Mouse (Mus musculus) kidney, postnatal 0 days (tissue): ENCODE data around the gene Sorcs2. TPM values are rescaled to one million over a fixed set of nuclear protein-coding genes. Genes with fewer than 3 reads are reported as not detected.

Experiments used
- ATAC-seq: fragments of 200-750 bp; cut with Nextera tagmentation; replicated peaks from 2 replicates; pipeline ENCODE4 v1.8.0; 2017; ENCODE audit warnings: low read depth, moderate number of reproducible peaks, moderate TSS enrichment, moderate library complexity; ENCODE audit not compliant: low FRiP score
- DNase-seq: peaks from one replicate; pipeline ENCODE4 v3.0.0-alpha.2; 2016; ENCODE audit warnings: low spot score
- H3K27ac ChIP-seq: fragments of 300-500 bp; sonication (generic); 2 replicates; pipeline ENCODE4 v1.5.1; 2014; ENCODE audit warnings: mild to moderate bottlenecking
- H3K27me3 ChIP-seq: fragments of 300-500 bp; sonication (generic); 2 replicates; pipeline ENCODE4 v1.6.1; 2014; ENCODE audit warnings: low read length, mixed read lengths; ENCODE audit not compliant: insufficient read depth
- H3K36me3 ChIP-seq: fragments of 300-500 bp; sonication (generic); 2 replicates; pipeline ENCODE4 v1.6.1; 2014; ENCODE audit warnings: low read length, mixed read lengths; ENCODE audit not compliant: insufficient read depth
- H3K4me1 ChIP-seq: fragments of 300-500 bp; sonication (generic); replicated peaks from 2 replicates; pipeline ENCODE4 v1.6.1; 2014; ENCODE audit warnings: antibody characterized with exemption, low read length, mixed read lengths; ENCODE audit not compliant: insufficient read depth
- H3K4me2 ChIP-seq: fragments of 300-500 bp; sonication (generic); 2 replicates; pipeline ENCODE4 v1.6.1; 2014; ENCODE audit warnings: mild to moderate bottlenecking, low read length, moderate library complexity, mixed read lengths
- H3K4me3 ChIP-seq: fragments of 300-500 bp; sonication (generic); replicated peaks from 2 replicates; pipeline ENCODE4 v1.5.1; 2014; ENCODE audit warnings: low read depth, low read length
- H3K9ac ChIP-seq: fragments of 300-500 bp; sonication (generic); 2 replicates; pipeline ENCODE4 v1.6.1; 2014; ENCODE audit warnings: low read depth, low read length
- H3K9me3 ChIP-seq: fragments of 300-500 bp; sonication (generic); replicated peaks from 2 replicates; pipeline ENCODE4 v1.6.1; 2016; ENCODE audit warnings: low read length, inconsistent platforms, mixed read lengths
- CTCF ChIP-seq: IDR thresholded peaks from 2 replicates; pipeline ENCODE4 v1.5.1; 2016; ENCODE audit warnings: antibody characterized with exemption, low read depth, mild to moderate bottlenecking, moderate library complexity
- WGBS: fragments of 180-500 bp; shearing (Covaris S2); extraction: QIAGEN DNeasy Blood & Tissue Kit; methylation state at CpG from one replicate; pipeline ENCODE4 v1.1.7; 2014; 5-methylcytosine and 5-hydroxymethylcytosine counted together
- polyA plus RNA-seq: library from polyadenylated mRNA; unstranded; fragments of >200 nt; fragmentation: Nextera tagmentation; extraction: Ambion mirVana; gene quantifications from 2 replicates; pipeline ENCODE4 v1.2.1, GENCODE M21; 2015

Sorcs2 gene
- polyA plus RNA-seq, 1 experiment from 2014 or later = 5.1 TPM

- H3K27ac ChIP-seq = no peak overlapping the region
- no peak overlapping the region for H3K4me2 ChIP-seq
- no peak overlapping the region for H3K9ac ChIP-seq
- ATAC-seq = no peak
- H3K4me3 ChIP-seq = no peak overlapping the region
- DNase-seq = no peak
- no peaks in the 10 kb centered on the region for H3K9me3 ChIP-seq
- H3K36me3 ChIP-seq = no peaks in the 10 kb centered on the region
- 83% methylated on average over 6 of the region's 6 CpGs for WGBS
- H3K4me1 ChIP-seq = peaks cover 6% of the 10 kb centered on the region; the same call in 1 of the 2 replicates
- no peak for TF ChIP-seq CTCF
- no peaks in the 10 kb centered on the region for H3K27me3 ChIP-seq
These were observed 30.0 kb downstream of the Sorcs2 start for GRCm38 (mm10) chr5:36367911-36368310.

- Histone ChIP-seq H3K27ac (no peak overlapping the region), H3K4me2 (no peak overlapping the region), H3K4me3 (no peak overlapping the region), H3K27me3 (no peaks in the 10 kb centered on the region), H3K4me1 (peaks cover 2% of the 10 kb centered on the region; the same call in 1 of the 2 replicates), H3K9ac (no peak overlapping the region), H3K36me3 (no peaks in the 10 kb centered on the region), H3K9me3 (no peaks in the 10 kb centered on the region)
- WGBS = 68% methylated on average over 3 of the region's 3 CpGs
- ATAC-seq (no peak), DNase-seq (no peak)
- TF ChIP-seq CTCF = no peak
These were observed 30.7 kb downstream of the Sorcs2 start for GRCm38 (mm10) chr5:36367181-36367610.

GRCm38 (mm10) chr5:36361749-36362148 is 36.2 kb downstream of the Sorcs2 start:
- H3K4me1 ChIP-seq = peaks cover 17% of the 10 kb centered on the region
- TF ChIP-seq CTCF = no peak
- no peaks in the 10 kb centered on the region for H3K36me3 ChIP-seq
- H3K27ac ChIP-seq = no peak overlapping the region
- no peak for ATAC-seq
- no peak for DNase-seq
- H3K4me3 ChIP-seq = no peak overlapping the region
- no peaks in the 10 kb centered on the region for H3K9me3 ChIP-seq
- H3K27me3 ChIP-seq = no peaks in the 10 kb centered on the region
- H3K9ac ChIP-seq = no peak overlapping the region
- no peak overlapping the region for H3K4me2 ChIP-seq
- WGBS = 72% methylated on average over 7 of the region's 7 CpGs

- no peaks in the 10 kb centered on the region for H3K36me3 ChIP-seq
- H3K4me1 ChIP-seq = peaks cover 17% of the 10 kb centered on the region
These were observed 37.6 kb downstream of the Sorcs2 start for GRCm38 (mm10) chr5:36360343-36360742.

GRCm38 (mm10) chr5:36359535-36360243 is 38.2 kb downstream of the Sorcs2 start:
- 0 out of 2 replicates have a peak overlapping the region, but pooled peaks have one; percentile 4 for H3K9ac ChIP-seq
- DNase-seq = no peak
- no peaks in the 10 kb centered on the region for H3K9me3 ChIP-seq
- H3K4me2 ChIP-seq = no peak overlapping the region
- H3K4me3 ChIP-seq = no peak overlapping the region
- no peak for TF ChIP-seq CTCF
- H3K36me3 ChIP-seq = no peaks in the 10 kb centered on the region
- no peaks in the 10 kb centered on the region for H3K27me3 ChIP-seq
- ATAC-seq = 0 out of 2 replicates have a peak, but pooled peaks have one; percentile 26
- peaks cover 17% of the 10 kb centered on the region for H3K4me1 ChIP-seq
- 55% methylated on average over 5 of the region's 5 CpGs for WGBS
- H3K27ac ChIP-seq = no peak overlapping the region

More at GRCm38 (mm10) chr5:36360343-36360742, 37.6 kb downstream of the Sorcs2 start:
- 73% methylated on average over 7 of the region's 7 CpGs for WGBS
- Histone ChIP-seq H3K9ac (no peak overlapping the region), H3K27ac (no peak overlapping the region), H3K4me2 (no peak overlapping the region), H3K27me3 (no peaks in the 10 kb centered on the region), H3K4me3 (no peak overlapping the region), H3K9me3 (no peaks in the 10 kb centered on the region)
- no peak for DNase-seq
- ATAC-seq = no peak
- no peak for TF ChIP-seq CTCF

DNA sequence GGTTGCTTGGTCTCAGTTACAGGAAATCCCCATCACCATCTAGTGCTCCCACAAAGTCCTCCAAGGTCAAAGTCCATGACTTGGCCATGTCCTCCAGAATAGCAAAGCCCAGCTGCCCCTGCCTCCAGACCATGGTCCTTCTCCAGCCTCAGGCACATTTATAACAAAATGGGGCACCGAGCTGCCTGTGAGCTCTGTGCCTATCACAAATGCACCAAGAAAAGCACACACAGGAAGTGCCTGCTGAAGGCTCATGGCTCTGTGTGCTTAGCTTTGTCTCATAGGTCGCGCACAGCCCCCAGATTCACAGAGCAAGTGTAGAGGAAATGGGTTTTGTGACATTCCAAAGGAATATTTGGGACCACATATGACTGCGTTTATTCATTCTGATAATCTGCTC is 39.8 kb downstream of the Sorcs2 start:
- Histone ChIP-seq H3K27me3 (no peaks in the 10 kb centered on the region), H3K4me3 (no peak overlapping the region), H3K4me2 (no peak overlapping the region), H3K9ac (no peak overlapping the region), H3K27ac (no peak overlapping the region), H3K36me3 (no peaks in the 10 kb centered on the region), H3K9me3 (no peaks in the 10 kb centered on the region), H3K4me1 (peaks cover 17% of the 10 kb centered on the region)
- no peak for DNase-seq
- ATAC-seq = no peak
- 74% methylated on average over 4 of the region's 4 CpGs for WGBS
- TF ChIP-seq CTCF = no peak

- ATAC-seq = no peak
- H3K4me1 ChIP-seq = peaks cover 17% of the 10 kb centered on the region
- 45% methylated on average over 4 of the region's 4 CpGs for WGBS
These were observed 41.3 kb downstream of the Sorcs2 start for GRCm38 (mm10) chr5:36356659-36357058.

More at GRCm38 (mm10) chr5:36356659-36357058, 41.3 kb downstream of the Sorcs2 start:
- TF ChIP-seq CTCF = no peak
- Histone ChIP-seq H3K36me3 (no peaks in the 10 kb centered on the region), H3K27ac (no peak overlapping the region), H3K9me3 (no peaks in the 10 kb centered on the region), H3K9ac (no peak overlapping the region), H3K4me2 (no peak overlapping the region), H3K4me3 (no peak overlapping the region), H3K27me3 (no peaks in the 10 kb centered on the region)
- no peak for DNase-seq
